Mouse (Mus musculus) hematopoietic stem cell, adult 5-6 weeks (primary cell): ENCODE results near the gene Crebzf. TPM values are rescaled to one million over a fixed set of nuclear protein-coding genes. Genes with fewer than 3 reads are reported as not detected.
A peak's percentile ranks its signal among the peaks of the same experiment; 100 is the strongest.

ENCODE experiments used
- ATAC-seq, 2 experiments: fragments of 125-278 bp in 1 of 2; replicated peaks in 1 of 2; 2 replicates each; pipeline ENCODE4 v1.8.0; 2016 to 2017; ENCODE audit warnings: inconsistent platforms in 2 of 2, mild to moderate bottlenecking in 2 of 2, moderate number of reproducible peaks in 2 of 2, low read depth in 1 of 2, moderate TSS enrichment in 1 of 2; ENCODE audit not compliant: low FRiP score in 2 of 2, poor library complexity in 2 of 2, severe bottlenecking in 2 of 2, insufficient read depth in 1 of 2, low TSS enrichment in 1 of 2
- total RNA-seq: library from RNA; stranded (forward); fragments of 172-1452, 232-1000 nt; gene quantifications from 2 replicates; pipeline ENCODE4 v1.2.3, GENCODE M21; 2017

The Crebzf gene
- total RNA-seq, result 85.2 and 121 TPM in 2 replicates

GRCm38 (mm10) chr7:90442518-90443080 lies at the start of gene Crebzf:
Gene Crebzf, plus strand, starts transcription at chr7:90442729.
- ATAC-seq, result peak; percentile 94

- ATAC-seq, result no peak
Observed at GRCm38 (mm10) chr7:90395073-90395472, 47.5 kb upstream of the Crebzf start.

- ATAC-seq, result no peak
Observed at GRCm38 (mm10) chr7:90395928-90396327, 46.6 kb upstream of the Crebzf start.

GRCm38 (mm10) chr7:90409934-90410333 lies 32.6 kb upstream of the Crebzf start:
- ATAC-seq, result peak; percentile 74 to 78; a peak in 3 of 4 replicates

DNA sequence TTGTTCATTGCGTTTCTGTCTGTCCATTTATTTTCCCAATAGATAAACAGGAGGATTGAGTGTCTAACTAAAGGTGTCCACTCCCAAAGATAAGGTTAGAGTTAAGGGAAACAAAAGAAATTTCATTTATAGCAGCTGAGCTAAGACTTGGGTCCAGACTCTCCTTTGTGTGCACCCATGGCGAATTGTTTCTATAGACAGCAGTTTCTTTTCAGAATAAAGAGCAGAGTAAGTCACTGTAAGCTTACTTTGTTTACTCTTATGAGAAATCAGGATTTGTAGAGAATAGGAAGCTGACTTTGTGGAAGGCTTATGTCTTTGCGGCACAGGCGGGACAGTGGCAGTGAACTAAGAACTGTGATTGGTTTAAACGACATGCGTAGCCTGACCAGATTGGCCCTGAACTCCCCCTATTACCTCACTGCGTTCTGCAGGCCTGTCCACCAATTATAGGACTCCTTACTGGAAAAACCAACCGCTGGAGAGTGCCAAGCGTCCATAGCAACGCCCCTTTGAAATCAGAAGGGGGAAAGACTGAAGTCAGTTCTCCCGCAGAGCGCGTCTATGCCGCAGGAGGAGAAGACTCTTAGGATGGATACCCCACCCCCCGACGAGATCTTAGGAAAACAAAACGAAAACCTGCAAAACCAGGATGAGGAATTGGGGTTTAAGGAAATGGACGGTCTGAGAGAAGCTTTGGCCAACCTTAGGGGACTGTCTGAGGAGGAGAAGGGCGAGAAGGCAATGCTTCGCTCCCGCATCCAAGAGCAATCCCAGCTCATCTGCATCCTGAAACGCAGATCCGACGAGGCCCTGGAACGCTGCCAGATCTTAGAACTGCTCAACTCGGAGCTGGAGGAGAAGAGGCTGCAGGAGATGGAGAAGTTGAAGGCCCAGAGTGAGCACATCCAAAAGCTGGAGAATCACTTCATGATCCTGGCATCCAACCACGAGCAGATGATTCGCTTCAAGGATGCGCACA lies 16.2 kb upstream of the Crebzf start, which contains the start of gene Ccdc89:
TSS of gene Ccdc89 (plus strand) at position 558 of the 982 bp plus-strand sequence.
- peak; percentile 100 for ATAC-seq

GRCm38 (mm10) chr7:90427006-90427405 lies 15.5 kb upstream of the Crebzf start:
- no peak for ATAC-seq

GRCm38 (mm10) chr7:90432221-90432620 lies 10.3 kb upstream of the Crebzf start:
- no peak for ATAC-seq

DNA sequence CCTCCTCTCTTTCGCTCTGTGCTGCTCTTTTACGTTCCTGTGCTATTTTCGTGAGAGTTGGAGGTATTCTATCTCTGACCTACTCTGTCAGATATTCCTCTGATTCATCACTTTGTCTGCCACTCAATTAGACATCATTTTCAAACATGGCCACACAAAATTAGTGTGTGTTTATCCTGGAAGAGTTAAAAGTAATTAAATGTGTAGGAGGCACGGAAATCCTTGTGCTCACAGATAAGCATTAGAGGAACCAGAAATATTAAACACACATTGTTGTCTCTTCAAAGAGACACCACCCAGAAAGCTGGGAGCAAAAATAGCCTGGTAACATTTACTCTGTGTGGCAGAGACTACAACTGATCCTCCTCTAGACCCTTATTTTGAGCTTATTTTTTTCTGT lies 2.5 kb upstream of the Crebzf start:
- no peak for ATAC-seq

- peak; percentile 9 to 18; a peak in 3 of 4 replicates for ATAC-seq
Observed at GRCm38 (mm10) chr7:90442070-90442469, 459 bp upstream of the Crebzf start.

GRCm38 (mm10) chr7:90443101-90444091 lies 867 bp downstream of the Crebzf start:
- ATAC-seq, result peak in 1 of 2 experiments; percentile 49; a peak in 2 of 4 replicates

DNA sequence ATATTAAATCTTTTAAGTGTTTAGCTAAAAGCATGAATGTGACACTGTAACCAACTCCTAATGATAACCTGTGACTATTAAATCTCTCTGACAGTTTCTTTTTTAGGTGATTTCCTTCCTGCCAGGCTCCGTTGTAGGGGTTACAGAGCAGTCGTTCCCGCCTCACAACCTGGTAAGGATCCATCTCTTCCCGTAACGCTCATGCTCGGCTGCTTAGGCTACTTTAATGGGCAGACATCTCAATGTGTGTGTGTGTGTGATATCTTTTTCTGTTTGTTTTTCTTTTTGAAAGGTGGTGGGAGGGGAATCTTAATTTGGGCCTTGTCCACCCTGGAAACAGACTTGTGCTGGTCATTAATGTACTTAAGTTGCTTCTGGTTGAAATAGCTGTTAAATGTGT lies 1.7 kb downstream of the Crebzf start:
- no peak for ATAC-seq

DNA sequence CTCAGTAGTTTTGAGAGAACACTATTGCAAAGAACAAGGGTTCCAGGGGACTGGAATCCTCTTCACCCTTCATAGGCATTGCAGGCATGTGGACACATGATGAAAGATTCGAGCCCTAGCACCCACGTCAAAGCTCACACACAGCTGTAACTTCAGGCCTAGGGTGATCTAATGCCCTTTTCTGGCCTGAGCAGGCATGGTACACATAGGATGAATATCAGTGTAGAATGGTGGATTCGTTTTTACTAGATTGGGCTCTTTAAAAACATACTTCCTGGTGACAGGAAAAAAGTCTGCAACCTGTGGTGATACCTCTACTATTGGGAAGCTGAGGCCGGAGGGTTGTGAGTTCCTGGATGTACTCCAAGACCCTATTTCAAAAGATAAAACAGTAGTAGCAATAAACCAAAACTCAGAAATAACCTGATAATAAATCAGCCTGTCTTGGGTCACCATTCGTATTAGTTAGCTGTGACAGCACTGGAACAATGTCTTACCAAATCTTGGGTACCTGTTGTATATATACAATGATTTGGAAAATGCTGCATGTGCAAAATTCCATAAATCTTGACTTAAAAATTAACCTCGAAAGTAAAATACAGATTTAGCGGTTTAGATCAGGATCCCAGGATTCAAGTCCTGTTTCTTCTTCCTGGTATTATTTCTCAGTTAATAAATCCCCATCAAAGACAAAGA lies 13.8 kb downstream of the Crebzf start:
- no peak for ATAC-seq

- ATAC-seq, result peak; percentile 89 to 92
Observed at GRCm38 (mm10) chr7:90456845-90457468, 14.4 kb downstream of the Crebzf start, which contains the start of gene Tmem126a. Gene Tmem126a, minus strand, starts transcription at chr7:90457229.

DNA sequence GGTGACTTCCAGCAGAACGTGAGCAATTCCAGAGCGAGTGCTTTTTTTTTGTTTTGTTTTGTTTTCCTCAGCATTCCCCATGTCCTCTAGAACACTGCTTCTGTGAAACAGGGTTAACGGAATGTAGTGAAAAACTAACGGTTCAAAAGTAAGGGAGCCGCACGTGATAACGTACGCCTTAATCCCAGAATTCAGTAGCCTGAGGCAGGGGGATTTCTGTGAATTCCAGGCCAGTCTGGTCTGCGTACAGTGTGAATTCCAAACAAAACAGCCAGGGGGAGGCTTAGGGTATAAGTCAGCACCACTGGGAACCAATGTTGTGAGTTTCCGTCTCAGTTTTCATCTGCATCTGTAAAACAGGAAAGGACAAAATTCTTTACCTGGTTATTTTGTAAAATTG lies 15.0 kb downstream of the Crebzf start:
- 0 out of 4 replicates have a peak, but pooled peaks of 1 of the 2 experiments have one; percentile 8 for ATAC-seq

GRCm38 (mm10) chr7:90460330-90460729 lies 17.8 kb downstream of the Crebzf start:
- ATAC-seq, result no peak

- ATAC-seq, result peak; percentile 39 to 54
Observed at GRCm38 (mm10) chr7:90460930-90461329, 18.4 kb downstream of the Crebzf start.
